Mouse (Mus musculus): ENCODE measurements around the gene Dars2. TPM values are rescaled to one million over a fixed set of nuclear protein-coding genes. Genes with fewer than 3 reads are reported as not detected.

The Dars2 gene
- 6.3 and 8.0 TPM in 2 replicates for polyA plus RNA-seq (2012; rRNA removed)

DNA sequence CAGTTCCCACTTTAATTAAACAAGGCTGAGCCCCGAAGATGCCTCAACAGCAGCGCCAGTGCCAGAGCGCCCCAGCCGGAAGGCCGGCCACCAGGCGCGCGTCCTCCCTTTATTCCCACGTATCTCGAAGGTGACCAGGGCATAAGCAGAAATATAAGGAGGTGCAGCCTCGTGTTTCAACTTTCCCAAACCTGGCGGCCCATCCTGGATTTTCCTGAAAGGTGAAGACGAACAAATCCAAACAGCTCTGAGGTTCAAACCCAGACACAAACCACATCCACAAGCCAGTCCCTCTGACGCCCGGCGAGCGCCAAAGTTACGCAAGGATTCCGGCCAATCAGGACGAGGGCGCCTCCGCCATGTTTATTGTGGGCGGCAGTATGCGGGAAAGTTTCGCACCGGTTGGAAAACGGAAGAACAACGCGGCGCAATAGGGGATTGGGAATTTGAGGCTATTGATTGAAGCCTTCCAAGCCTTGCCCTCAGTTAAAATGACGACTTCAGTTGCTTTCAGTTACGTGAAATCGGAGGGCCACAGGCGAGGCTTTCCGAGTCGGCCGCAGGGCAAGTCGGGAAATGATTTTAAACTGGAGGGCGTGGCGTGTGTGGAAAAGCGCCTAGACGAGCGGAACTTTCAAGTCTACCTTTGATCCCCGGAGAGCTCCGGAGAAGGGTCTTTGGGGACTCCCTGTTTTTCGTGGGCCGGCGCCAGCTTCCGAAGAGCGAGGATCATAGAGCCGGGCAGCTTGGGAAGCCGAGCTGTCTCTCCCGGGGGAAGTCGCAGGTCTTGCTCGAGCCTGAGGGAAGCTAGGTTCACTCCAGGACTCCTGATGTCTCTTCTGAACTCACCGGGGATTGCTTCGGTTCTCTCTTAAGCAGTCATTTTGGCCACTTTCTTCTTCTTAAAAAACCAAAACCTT is at the start of gene Dars2, which contains the start of gene Cenpl:
TSS of gene Dars2 (minus strand) at position 307 of the 920 bp plus-strand sequence.
TSS of gene Cenpl (plus strand) at position 362 of the 920 bp plus-strand sequence.
- Histone ChIP-seq H3K36me3 (ENCODE audit: control insufficient read depth, insufficient read depth, low read length) (no peaks in the 10 kb centered on the region), H3K27ac (ENCODE audit: control insufficient read depth, insufficient read depth, low read depth, low read length) (peak within 1 kb of the TSS; percentile 80), H3K27me3 (ENCODE audit: control insufficient read depth, insufficient read depth, low read length) (no peaks in the 10 kb centered on the region), H3K4me3 (ENCODE audit: control insufficient read depth, low read depth, low read length) (peak within 1 kb of the TSS; percentile 94), H3K4me1 (ENCODE audit: control insufficient read depth, insufficient read depth, low read length) (no peaks in the 10 kb centered on the region; the same call in none of the 2 replicates)
- TF ChIP-seq POLR2A (IDR thresholded peaks at IDR 0.05; ENCODE audit: control insufficient read depth, low read depth, low read length) = peak; percentile 36; the same call in 1 of the 2 replicates
- no peak for TF ChIP-seq CTCF (IDR thresholded peaks at IDR 0.05; ENCODE audit: control insufficient read depth, insufficient read depth, insufficient replicate concordance, low read depth, low read length)

DNA sequence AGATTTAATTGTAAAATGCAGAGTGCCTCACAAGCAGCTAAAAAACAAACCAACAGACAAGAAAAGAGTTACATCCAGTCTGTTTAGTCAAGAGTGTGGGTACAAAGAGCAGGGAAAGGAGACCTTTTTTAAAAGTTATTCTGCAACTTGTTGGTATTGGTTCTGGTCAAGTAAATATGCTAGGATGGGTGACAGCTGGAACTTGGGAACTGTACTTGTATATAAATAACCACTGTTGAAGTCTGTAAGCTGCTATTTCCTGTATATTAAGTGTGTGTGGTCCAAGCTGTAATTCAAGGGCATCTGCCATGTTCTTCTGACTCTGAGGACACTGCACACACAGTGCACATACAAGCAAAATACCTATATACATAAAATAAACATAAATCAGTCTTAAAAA is 44.1 kb upstream of the Dars2 start:
- H3K4me3 ChIP-seq (ENCODE audit: control insufficient read depth, low read depth, low read length) = no peak overlapping the region
- no peaks in the 10 kb centered on the region for H3K27me3 ChIP-seq (ENCODE audit: control insufficient read depth, insufficient read depth, low read length)
- H3K36me3 ChIP-seq (ENCODE audit: control insufficient read depth, insufficient read depth, low read length) = no peaks in the 10 kb centered on the region
- TF ChIP-seq POLR2A (IDR thresholded peaks at IDR 0.05; ENCODE audit: control insufficient read depth, low read depth, low read length) (no peak), CTCF (IDR thresholded peaks at IDR 0.05; ENCODE audit: control insufficient read depth, insufficient read depth, insufficient replicate concordance, low read depth, low read length) (no peak)
- no peak overlapping the region for H3K27ac ChIP-seq (ENCODE audit: control insufficient read depth, insufficient read depth, low read depth, low read length)
- H3K4me1 ChIP-seq (ENCODE audit: control insufficient read depth, insufficient read depth, low read length) = no peaks in the 10 kb centered on the region

DNA sequence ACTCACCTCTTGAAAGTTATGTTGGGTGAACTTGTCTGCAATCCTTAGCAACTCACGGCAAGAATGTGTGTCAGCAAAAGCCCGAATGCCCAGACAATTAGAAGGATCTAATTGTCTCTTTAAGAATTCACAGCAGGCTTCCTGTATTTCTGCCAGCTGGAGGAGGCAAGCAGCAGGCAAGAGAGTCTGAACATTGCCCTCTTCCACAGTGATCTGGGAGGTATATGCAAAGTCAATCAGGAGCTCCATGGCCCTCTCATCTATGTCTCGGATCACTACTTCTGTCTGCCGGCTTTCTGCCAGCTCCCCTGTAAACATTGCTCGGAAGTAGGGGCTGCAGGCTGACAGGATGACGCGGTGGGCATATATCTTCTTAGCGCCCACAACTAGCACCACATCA is 38.8 kb upstream of the Dars2 start:
- Histone ChIP-seq H3K36me3 (ENCODE audit: control insufficient read depth, insufficient read depth, low read length) (no peaks in the 10 kb centered on the region; the same call in 1 of the 2 replicates), H3K4me1 (ENCODE audit: control insufficient read depth, insufficient read depth, low read length) (no peaks in the 10 kb centered on the region)
- TF ChIP-seq CTCF (IDR thresholded peaks at IDR 0.05; ENCODE audit: control insufficient read depth, insufficient read depth, insufficient replicate concordance, low read depth, low read length) = no peak

DNA sequence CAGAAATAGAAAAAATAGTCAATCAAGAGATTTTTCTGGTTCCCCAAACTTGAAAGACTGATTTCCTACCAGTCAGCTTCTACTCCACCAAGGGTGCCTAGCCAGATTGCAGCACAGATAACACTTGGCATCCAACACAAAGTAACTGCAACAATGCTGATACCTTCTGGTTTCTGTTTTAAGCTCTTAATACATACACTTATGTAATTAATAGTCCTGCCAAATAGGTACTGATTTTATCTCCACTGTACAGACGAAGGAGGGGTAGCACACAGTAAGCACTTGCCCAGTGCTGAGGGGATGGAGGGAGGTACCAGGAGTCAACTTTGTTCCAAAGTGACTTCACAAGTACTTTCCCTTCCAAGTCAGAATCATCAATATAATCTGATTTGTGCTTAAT is 33.4 kb upstream of the Dars2 start:
- Histone ChIP-seq H3K36me3 (ENCODE audit: control insufficient read depth, insufficient read depth, low read length) (no peaks in the 10 kb centered on the region; the same call in 1 of the 2 replicates), H3K4me1 (ENCODE audit: control insufficient read depth, insufficient read depth, low read length) (no peaks in the 10 kb centered on the region)

More for the DNA sequence above, 38.8 kb upstream of the Dars2 start:
- H3K27ac ChIP-seq (ENCODE audit: control insufficient read depth, insufficient read depth, low read depth, low read length) = no peak overlapping the region
- no peak overlapping the region for H3K4me3 ChIP-seq (ENCODE audit: control insufficient read depth, low read depth, low read length)
- no peaks in the 10 kb centered on the region for H3K27me3 ChIP-seq (ENCODE audit: control insufficient read depth, insufficient read depth, low read length)

DNA sequence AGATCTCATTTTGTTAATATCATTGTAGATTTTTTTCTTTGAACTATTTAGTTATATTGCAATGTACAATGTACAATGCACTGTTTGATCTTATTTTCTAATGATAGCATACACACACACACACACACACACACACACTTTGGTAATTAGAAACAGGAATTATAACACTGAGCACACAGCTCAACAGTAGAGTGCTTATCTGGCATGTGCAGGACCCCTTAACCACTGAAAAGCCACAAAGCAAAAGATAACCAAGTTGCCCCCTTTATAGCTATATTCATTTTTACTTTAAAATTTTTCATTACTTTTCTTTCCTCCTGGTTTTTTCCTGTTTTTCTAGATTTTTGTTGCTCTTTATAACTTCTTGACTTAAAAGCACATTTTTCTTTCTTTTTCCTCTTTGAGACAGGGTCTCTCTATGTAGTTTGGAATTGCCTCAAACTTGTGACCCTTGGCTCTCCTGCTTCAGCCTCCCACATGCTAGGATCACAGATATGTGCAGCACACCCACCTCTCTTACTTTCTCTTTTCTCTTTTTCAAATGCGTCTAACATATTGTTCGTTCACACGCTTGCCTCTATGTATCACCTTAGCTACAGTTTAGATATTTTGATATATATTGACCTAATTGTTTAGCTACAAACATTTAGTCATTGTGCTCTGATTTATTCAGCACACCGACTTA is 29.4 kb upstream of the Dars2 start:
- Histone ChIP-seq H3K4me1 (ENCODE audit: control insufficient read depth, insufficient read depth, low read length) (no peaks in the 10 kb centered on the region), H3K4me3 (ENCODE audit: control insufficient read depth, low read depth, low read length) (no peak overlapping the region), H3K27ac (ENCODE audit: control insufficient read depth, insufficient read depth, low read depth, low read length) (no peak overlapping the region), H3K27me3 (ENCODE audit: control insufficient read depth, insufficient read depth, low read length) (no peaks in the 10 kb centered on the region), H3K36me3 (ENCODE audit: control insufficient read depth, insufficient read depth, low read length) (no peaks in the 10 kb centered on the region; the same call in 1 of the 2 replicates)
- TF ChIP-seq POLR2A (IDR thresholded peaks at IDR 0.05; ENCODE audit: control insufficient read depth, low read depth, low read length) = no peak
- TF ChIP-seq CTCF (IDR thresholded peaks at IDR 0.05; ENCODE audit: control insufficient read depth, insufficient read depth, insufficient replicate concordance, low read depth, low read length) = no peak

More for the DNA sequence above, 33.4 kb upstream of the Dars2 start:
- Histone ChIP-seq H3K27ac (ENCODE audit: control insufficient read depth, insufficient read depth, low read depth, low read length) (no peak overlapping the region), H3K4me3 (ENCODE audit: control insufficient read depth, low read depth, low read length) (no peak overlapping the region), H3K27me3 (ENCODE audit: control insufficient read depth, insufficient read depth, low read length) (no peaks in the 10 kb centered on the region)
- TF ChIP-seq POLR2A (IDR thresholded peaks at IDR 0.05; ENCODE audit: control insufficient read depth, low read depth, low read length) = no peak
- no peak for TF ChIP-seq CTCF (IDR thresholded peaks at IDR 0.05; ENCODE audit: control insufficient read depth, insufficient read depth, insufficient replicate concordance, low read depth, low read length)

DNA sequence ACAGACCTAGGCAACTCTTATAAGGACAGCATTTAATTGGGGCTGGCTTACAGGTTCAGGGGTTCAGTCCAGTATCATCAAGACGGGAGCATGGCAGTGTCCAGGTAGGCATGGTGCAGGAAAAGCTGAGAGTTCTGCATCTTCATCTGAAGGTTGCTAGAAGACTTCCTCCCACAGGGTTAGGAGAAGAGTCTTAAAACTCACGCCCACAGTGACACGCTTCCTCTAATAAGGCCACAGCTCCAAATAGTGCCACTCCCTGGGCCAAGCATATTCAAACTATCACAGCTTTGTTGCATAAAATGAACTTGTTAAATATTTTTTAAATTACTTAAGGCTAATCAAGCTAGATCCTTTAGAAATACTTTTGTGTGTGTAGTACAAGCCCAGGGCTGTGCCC is 6.8 kb upstream of the Dars2 start:
- Histone ChIP-seq H3K36me3 (ENCODE audit: control insufficient read depth, insufficient read depth, low read length) (no peaks in the 10 kb centered on the region; the same call in 1 of the 2 replicates), H3K4me1 (ENCODE audit: control insufficient read depth, insufficient read depth, low read length) (no peaks in the 10 kb centered on the region), H3K27me3 (ENCODE audit: control insufficient read depth, insufficient read depth, low read length) (no peaks in the 10 kb centered on the region), H3K4me3 (ENCODE audit: control insufficient read depth, low read depth, low read length) (no peak overlapping the region), H3K27ac (ENCODE audit: control insufficient read depth, insufficient read depth, low read depth, low read length) (no peak overlapping the region)
- TF ChIP-seq CTCF (IDR thresholded peaks at IDR 0.05; ENCODE audit: control insufficient read depth, insufficient read depth, insufficient replicate concordance, low read depth, low read length) (no peak), POLR2A (IDR thresholded peaks at IDR 0.05; ENCODE audit: control insufficient read depth, low read depth, low read length) (no peak)

DNA sequence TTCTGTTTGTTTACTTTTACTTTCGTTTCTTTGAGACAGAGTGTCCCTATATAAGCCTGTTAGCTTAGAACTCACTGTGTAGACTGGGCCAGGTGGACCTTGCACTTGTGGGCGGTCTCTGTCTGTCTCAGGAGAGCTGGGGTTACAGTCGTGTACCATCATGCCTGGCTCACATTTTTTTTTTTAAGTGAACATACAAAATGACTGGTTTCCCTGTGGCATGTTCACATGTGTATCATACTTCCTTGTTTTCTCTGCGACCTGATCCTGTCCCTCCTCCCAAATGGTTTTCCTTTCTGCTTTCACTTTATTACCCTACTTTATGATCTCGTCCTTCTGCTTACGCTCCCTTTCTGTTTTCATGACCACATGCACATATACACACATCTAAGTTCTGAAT is 5.8 kb upstream of the Dars2 start:
- no peak for TF ChIP-seq CTCF (IDR thresholded peaks at IDR 0.05; ENCODE audit: control insufficient read depth, insufficient read depth, insufficient replicate concordance, low read depth, low read length)
- no peak for TF ChIP-seq POLR2A (IDR thresholded peaks at IDR 0.05; ENCODE audit: control insufficient read depth, low read depth, low read length)
- Histone ChIP-seq H3K36me3 (ENCODE audit: control insufficient read depth, insufficient read depth, low read length) (no peaks in the 10 kb centered on the region; the same call in 1 of the 2 replicates), H3K4me3 (ENCODE audit: control insufficient read depth, low read depth, low read length) (no peak overlapping the region)

More for the DNA sequence above, 5.8 kb upstream of the Dars2 start:
- no peak overlapping the region for H3K27ac ChIP-seq (ENCODE audit: control insufficient read depth, insufficient read depth, low read depth, low read length)
- H3K27me3 ChIP-seq (ENCODE audit: control insufficient read depth, insufficient read depth, low read length) = no peaks in the 10 kb centered on the region
- no peaks in the 10 kb centered on the region; the same call in 1 of the 2 replicates for H3K4me1 ChIP-seq (ENCODE audit: control insufficient read depth, insufficient read depth, low read length)

Data from testis, adult 2 months (tissue).